Mouse (Mus musculus): ENCODE results near the gene Nme3. TPM values are rescaled to one million over a fixed set of nuclear protein-coding genes. Genes with fewer than 3 reads are reported as not detected.
A peak's percentile ranks its signal among the peaks of the same experiment; 100 is the strongest.
"Not testable (repeated sequence)": the region's sequence is repeated elsewhere in the genome, so short reads cannot be mapped to it uniquely, and the experiment has no call there.

Gene Nme3
- total RNA-seq, 4 experiments from 2014 or later = 29.0 to 31.4 (median 29.5) TPM

DNA sequence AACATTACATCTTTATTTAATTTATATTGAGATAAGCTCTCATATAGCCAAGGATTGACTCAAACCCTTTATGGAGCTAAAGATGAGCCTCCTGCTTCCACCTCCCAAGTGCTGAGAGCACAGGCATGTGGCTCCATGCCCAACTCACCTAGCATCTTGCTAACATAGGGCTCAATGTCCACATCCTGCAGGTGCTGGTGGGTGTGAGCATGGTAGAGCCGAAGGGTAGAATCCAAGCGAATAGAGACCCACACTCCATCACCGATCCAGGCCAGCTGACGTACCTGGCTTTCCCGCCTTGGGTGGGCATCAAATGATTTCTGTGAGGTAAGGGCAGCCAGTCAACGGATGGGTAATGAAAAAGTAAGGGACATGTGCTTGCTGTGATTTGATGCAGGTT lies 3.7 kb downstream of the Nme3 start:
- DNase-seq (ENCODE audit: low spot score) = no peak

DNA sequence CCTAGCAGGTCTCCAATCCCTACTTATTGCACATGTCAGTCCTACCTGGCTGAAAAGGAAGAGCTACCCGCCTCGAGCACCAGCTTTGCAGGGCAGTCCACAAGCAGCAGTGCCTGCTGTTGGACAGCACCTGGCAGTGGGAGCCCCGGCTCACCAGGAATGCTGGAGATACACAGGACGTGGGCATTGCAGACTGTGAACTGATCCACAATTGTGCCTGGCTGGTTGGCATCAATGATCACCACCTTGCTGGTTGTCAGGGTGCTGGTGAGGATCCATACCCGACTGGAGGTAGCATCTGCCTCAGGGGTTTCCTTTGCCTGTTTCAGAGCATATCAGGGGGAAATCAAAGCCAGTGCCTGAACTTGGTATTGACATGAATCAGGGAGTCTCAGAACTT lies 5.8 kb downstream of the Nme3 start:
- DNase-seq (ENCODE audit: low spot score) = no peak

DNA sequence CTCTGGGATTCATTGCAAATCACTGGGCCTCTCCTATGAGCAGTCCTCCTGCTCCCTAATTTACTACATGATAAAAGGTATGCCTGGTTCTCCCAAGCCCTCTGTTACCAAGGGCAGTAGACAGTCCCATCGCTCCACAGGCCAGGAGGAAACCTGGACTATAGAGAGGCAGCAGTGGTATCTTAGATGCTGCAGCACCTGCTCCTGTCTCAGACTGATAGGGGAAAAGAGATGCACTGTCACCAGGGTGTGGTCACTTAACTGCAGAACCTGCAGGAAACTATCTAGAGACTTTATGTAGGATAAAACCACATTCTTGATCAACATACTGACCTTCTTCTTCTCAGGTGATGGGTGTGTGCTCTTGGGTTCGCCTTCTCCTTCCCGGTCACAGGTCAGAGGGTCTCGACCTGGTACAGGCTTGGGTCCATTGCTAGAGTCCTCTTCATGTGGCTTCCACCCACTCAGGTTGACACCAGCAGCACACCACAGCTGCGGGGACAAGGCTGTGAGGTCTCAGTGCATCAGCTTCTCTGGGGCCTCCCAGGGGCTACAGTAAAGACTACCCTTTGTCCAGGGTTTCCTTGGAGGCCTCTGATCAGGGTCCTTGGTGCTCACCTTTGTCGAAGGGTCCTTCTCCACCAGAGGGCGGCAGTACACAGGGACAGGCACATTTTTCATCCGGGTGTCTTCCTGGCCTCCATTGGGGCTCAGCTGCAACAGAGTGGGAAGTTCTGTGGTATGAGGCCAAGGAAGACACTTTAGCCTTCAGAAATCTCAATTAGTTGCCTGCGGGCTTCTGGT lies 6.6 kb downstream of the Nme3 start:
- DNase-seq (ENCODE audit: low spot score) = no peak

DNA sequence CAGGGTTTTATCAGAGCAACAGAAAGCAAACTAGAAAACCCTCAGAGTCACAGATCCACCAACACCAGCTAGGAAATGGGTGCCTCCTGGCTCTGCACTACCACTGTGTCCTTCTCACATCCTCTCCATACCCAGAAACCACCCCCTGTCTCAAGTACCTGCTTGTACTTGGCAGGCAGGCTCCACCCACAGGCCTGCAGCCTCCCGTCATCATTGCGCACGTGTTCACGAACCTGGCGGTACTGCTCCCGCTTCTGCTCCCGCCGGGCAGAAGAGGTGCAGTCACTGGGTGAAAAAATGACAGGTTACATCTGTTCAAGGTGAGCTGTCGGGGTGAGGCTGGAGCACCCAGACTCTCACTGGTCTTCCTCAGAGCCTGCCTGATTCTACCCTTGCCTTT lies 7.5 kb downstream of the Nme3 start:
- DNase-seq (ENCODE audit: low spot score) = no peak

DNA sequence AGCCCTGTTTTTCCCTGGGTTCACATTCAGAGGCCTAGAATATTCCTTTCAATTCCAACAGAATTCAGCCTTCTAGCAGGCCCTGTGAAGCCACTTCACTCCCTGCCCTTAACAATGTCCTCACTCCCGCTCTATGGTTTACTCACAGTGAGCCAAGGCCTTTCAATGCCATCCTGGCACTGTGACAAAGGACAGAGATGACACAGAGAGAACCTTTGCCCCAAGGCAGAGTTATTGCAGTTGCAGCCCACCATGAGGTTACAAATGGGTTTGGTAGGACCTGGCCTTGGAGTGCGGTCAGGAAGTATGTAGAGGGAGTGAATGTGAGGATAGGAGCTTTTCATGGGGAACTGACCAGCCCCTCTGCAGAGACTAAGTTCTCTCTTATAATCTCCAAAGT lies 11.3 kb downstream of the Nme3 start:
- no peak for DNase-seq (ENCODE audit: low spot score)

DNA sequence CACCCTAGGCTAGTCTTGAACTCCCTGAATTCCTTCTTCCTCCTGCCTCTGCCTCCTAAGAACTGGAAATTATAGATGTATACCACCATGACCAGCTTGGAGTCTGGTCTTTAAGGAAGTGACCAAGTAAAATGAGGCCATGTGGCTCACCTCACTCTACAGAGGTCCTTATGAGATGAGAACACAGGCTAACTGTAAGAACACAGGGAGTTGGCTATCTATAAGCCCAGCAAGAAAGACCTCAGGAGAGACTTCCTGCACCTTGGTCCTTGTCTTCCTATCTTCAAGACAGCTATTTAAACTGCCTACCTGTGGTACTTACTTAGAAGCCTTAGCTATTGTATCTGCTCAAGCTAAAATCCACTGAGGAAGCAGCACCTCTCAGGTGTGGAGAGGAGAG lies 17.7 kb downstream of the Nme3 start:
- no peak for DNase-seq (ENCODE audit: low spot score)

DNA sequence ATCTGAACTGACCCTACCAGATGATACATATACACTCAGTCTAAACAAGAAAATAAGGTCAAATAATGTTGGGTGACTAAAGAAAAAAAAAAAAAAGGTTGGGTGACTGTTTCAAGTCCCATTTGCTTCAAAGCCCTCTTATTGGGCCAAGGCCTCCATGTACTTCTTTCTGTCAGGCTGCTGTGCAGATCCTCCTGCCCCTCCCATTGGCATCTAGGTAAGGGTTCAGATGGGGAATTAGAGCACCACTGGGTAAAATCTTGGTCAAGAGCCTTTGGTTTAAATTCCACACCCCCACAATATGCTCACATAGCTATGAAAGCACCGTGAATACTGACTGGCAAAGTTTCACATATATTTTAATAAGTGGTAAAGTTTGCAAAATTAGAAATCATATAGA lies 26.9 kb downstream of the Nme3 start:
- DNase-seq (ENCODE audit: low spot score) = no peak

DNA sequence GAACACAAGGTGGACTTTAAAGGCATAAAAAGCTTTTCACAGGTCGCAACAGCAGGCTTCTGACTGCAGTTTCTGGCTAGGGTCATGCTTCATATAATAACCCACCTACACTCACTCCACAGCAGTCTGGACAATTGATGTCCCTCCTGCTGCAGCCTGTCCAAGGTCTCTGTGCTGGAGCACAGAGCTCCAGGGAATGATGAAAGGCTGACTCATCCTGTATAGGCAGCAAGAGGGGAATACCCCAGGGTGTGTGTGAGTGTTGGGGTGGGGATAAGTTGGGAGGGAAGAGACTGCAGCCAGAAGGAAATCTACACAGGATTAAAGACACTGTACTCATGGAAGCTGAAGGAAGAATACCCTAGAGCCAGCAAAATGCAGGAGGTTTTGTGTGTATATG lies 33.2 kb downstream of the Nme3 start:
- DNase-seq (ENCODE audit: low spot score) = no peak

DNA sequence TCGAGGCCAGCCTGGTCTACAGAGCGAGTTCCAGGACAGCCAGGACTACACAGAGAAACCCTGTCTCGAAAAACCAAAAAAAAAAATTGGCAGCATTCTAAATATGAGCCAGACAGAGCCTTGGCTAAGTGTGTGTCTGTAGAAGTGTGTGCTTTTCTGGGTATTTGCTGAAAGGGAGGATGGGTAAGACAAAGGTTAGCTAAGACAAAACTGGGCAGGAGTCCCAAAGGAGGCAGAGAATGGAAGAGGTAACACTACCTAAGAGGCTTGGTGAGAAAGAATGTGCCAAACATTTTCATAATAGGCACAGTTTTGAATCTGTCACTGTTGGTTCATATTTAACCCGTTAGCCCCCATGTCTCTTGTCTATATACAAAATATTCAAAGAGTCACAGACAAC lies 36.1 kb downstream of the Nme3 start:
- DNase-seq (ENCODE audit: low spot score) = no peak

DNA sequence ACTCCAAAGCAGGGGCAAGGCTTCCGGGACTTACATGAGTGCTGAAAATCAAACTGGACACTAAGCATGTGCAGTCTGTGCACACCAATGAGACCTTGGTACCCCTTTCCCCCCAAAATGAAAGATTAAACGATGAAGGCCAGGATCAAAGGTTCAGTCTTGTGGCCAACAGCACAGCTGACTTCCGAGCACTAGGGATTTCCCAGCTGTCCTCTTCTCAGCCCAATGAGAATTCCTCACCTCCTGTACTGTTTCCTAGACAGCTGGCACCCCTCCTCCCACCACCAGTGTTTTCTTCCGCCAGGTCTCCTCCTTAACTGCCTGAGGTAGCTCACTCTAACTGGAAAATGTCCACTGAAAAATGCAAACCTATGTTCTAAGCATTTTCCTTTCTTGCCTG lies 36.9 kb downstream of the Nme3 start:
- DNase-seq (ENCODE audit: low spot score) = no peak

DNA sequence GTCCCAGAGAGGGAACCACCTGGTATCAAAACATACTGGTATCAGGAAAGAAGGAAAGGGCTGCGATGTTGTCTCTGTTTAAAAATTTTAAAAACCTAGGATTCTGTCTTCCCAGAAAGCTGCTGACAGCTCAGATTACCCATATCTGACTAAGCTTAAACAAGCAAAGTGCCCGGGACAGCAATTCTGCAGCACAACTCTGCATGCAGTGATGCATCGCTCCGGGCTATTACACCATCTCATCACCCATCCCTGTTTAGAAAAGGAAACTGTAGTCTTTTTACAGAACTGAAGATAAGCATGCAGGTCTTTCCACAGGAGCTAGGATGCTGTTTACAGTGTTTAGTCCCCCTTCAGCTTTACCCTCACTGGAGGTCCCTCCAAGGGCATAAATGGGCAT lies 38.6 kb downstream of the Nme3 start:
- no peak for DNase-seq (ENCODE audit: low spot score)

DNA sequence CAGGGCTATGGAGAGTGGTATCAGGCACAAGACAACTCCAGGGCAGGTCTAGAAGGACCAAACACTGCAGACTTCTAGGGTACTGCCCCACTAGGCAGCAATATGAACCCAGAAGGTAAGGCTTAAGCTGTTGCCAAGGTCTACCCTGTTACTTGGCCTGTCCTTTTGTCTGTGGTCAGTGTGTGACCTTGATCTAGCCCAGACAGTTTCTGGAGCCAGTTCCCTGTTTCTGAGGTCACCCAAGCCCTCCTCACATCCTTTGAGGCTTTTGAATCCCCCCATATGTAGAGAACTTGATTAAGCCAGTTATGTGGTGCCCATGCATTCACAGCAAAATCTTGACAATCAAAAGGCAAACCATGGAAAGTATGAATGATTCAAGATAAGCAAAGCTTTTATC lies 39.4 kb downstream of the Nme3 start:
- no peak for DNase-seq (ENCODE audit: low spot score)

DNA sequence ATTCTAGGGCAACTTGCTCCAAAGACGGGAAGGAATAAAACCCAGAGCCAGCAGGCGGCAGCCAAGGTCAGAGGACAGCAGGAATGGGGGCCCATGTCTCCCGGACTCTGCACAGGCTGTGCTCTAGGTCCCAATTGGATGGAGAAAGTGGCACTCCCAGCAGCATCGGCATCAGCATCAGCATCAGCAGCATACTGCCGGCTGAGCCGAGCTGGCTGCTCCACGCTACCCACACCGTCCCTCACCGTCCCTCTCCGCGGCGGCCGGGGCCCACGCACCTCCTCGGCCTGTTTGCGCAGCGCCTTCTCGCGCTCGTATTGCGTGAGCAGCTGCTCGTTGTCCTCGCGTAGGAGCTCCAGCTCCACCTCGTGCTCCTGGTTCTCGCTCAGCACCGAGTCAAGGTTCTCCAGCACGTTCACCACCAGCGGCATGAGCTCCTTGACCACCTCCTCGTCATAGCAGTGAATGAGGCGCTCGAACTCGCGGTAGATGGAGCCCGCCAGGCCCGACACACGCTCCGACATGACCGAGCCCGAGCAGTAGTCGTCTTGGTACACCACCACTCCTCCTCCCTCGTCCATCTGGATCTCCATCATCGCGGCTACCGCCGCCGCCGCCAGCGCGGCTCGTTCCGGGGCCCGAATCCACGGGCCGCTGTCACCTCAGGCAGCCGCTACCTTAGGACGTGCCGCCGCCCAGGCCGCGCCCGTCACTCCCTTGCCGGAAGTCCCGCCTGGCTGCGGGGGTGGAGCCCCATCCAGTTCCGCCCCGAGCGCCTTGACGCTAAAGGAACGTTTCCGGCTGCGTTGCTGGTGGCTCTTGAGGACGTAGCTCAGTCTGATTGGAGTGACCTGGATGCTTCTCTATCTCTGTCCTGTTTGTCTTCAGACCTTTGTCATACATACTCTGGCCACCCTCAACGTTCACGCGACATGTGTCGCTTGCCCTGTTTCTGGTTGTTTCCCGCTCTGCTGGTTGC lies 40.2 kb downstream of the Nme3 start, which contains the start of gene Mapk8ip3:
Mapk8ip3 (minus strand) TSS at position 719 of the 979 bp plus-strand sequence.
- peak; percentile 95 for DNase-seq (ENCODE audit: low spot score)

DNA sequence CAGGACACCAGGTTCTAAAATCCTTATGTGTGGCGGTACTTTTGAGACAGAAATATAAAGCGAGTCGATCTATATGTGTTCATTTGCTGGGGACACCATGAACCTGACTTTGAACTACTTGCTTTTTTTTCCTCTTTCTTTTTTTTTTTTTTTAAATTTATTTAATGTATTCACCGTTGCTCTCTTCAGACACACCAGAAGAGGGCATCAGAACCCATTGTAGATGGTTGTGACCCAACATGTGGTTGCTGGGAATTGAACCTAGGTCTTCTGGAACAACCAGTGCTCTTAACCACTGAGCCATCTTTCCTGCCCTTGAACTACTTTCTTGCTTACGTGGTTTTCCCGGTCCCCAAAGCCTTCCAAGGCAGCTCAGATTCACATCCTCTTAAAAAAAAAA lies 41.0 kb downstream of the Nme3 start:
- no peak for DNase-seq (ENCODE audit: low spot score)

DNA sequence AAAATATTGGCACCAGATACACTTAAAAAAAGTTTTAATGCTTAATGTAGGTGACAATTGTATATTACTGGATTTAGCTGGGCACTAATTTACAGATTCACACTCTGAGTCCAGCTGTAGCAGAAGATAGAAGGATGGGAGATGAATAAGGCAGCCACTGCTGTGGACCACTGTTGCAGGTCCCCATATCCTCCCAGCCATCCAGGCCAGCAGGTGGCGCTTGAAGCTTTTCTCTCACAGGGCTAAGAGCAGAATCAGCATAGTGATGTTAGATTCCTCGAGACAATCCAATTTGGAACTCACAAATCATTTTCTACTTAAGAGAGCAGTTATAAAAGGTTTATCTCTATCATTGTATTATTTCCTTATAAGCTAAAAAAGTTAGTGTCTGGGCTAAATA lies 46.2 kb downstream of the Nme3 start:
- peak; percentile 45 for DNase-seq (ENCODE audit: low spot score)

DNA sequence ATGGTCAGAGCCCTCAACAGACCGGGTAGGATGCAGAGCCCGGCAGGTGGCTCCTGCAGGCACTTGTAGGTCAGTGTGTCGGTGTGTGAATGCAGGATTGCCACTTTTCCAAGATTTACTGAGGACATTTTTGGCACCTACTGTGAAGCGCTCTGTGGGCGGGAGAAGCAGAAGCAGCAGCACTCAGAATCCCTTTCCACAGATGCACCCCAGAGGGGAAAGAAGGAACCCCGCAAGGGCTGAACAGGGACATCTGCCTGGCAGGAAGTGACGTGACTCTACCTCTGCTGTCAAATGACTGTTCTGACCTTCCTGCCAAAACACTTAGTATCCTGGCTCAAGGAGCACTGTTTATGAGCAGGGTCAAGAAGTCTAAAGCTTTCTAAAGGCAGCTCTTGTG lies 46.7 kb downstream of the Nme3 start:
- DNase-seq (ENCODE audit: low spot score) = no peak

DNA sequence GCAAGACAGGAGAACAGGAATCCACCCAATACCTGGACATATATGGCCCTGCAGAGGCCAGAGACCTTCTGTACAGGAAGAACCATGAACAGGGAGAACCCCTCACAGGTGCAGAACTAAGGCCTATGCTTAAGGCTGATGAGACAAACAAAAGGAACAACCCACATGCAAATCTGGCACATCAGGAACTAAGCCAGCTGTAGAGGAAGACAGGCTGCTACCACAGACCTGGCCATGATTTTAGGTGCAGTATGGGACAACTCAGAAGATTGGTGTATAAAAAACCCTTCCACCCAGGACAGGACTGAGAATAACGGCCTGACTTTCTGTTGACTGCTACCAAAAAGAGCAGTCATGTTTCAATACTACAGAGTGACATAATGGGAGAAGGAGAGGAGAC lies 47.3 kb downstream of the Nme3 start:
- not testable (repeated sequence) for DNase-seq (ENCODE audit: low spot score)

Other genes with a start within 250 kb of the Nme3 start
- 100 to 1,000 TPM in 2 of 4 experiments, 10 to 100 TPM in 2; 87.7 to 110 (median 101) TPM for gene Slc9a3r2, start 246.2 kb upstream of the Nme3 start, total RNA-seq (2022)
- not detected for gene Npw, start 238.0 kb upstream of the Nme3 start, total RNA-seq (2022)
- gene Zfp598, start 226.8 kb upstream of the Nme3 start, total RNA-seq (2022) = 10 to 100 TPM; 14.3 to 17.0 (median 15.9) TPM
- gene Syngr3, start 206.5 kb upstream of the Nme3 start, total RNA-seq (2022) = under 1 TPM in 2 of 4 experiments, not detected in 2; 0.14 to 0.24 TPM
- gene Gfer, start 200.3 kb upstream of the Nme3 start, total RNA-seq (2022) = 10 to 100 TPM; 20.0 to 22.2 (median 21.1) TPM
- gene Noxo1, start 200.3 kb upstream of the Nme3 start, total RNA-seq (2022) = under 1 TPM; 0.49 to 0.84 (median 0.58) TPM
- gene Tbl3, start 188.8 kb upstream of the Nme3 start, total RNA-seq (2022) = 10 to 100 TPM; 14.4 to 21.6 (median 17.3) TPM
- gene Rnf151, start 178.4 kb upstream of the Nme3 start, total RNA-seq (2022) = under 1 TPM in 1 of 4 experiments, not detected in 3; 0.23 TPM
- gene Rps2, start 178.4 kb upstream of the Nme3 start, total RNA-seq (2022) = 100 to 1,000 TPM; 631 to 768 (median 679) TPM
- gene Ndufb10, start 172.0 kb upstream of the Nme3 start, total RNA-seq (2022) = 1,000 to 10,000 TPM in 1 of 4 experiments, 100 to 1,000 TPM in 3; 975 to 1,073 (median 990) TPM
- gene Rpl3l, start 168.7 kb upstream of the Nme3 start, total RNA-seq (2022) = 100 to 1,000 TPM; 389 to 453 (median 417) TPM
- gene Msrb1, start 159.9 kb upstream of the Nme3 start, total RNA-seq (2022) = 100 to 1,000 TPM; 172 to 208 (median 186) TPM
- not detected for gene Hs3st6, start 143.5 kb upstream of the Nme3 start, total RNA-seq (2022)
- gene Meiob, start 92.2 kb upstream of the Nme3 start, total RNA-seq (2022) = under 1 TPM in 1 of 4 experiments, not detected in 3; 0.19 TPM
- gene Hagh, start 56.4 kb upstream of the Nme3 start, total RNA-seq (2022) = 10 to 100 TPM; 78.0 to 97.5 (median 87.2) TPM
- gene Fahd1, start 46.1 kb upstream of the Nme3 start, total RNA-seq (2022) = 10 to 100 TPM; 85.1 to 94.4 (median 88.7) TPM
- gene Igfals, start 30.5 kb upstream of the Nme3 start, total RNA-seq (2022) = 10 to 100 TPM in 2 of 4 experiments, 1 to 10 TPM in 2; 7.8 to 14.5 (median 11.1) TPM
- gene Nubp2, start 10.2 kb upstream of the Nme3 start, total RNA-seq (2022) = 10 to 100 TPM; 17.2 to 20.1 (median 19.2) TPM
- gene Spsb3, start 9.9 kb upstream of the Nme3 start, total RNA-seq (2022) = 10 to 100 TPM; 25.8 to 29.3 (median 27.7) TPM
- gene Eme2, start 1.4 kb upstream of the Nme3 start, total RNA-seq (2022) = 10 to 100 TPM; 19.4 to 23.5 (median 21.1) TPM
- 100 to 1,000 TPM in 2 of 4 experiments, 10 to 100 TPM in 2; 88.8 to 125 (median 109) TPM for gene Mrps34, start 1.4 kb upstream of the Nme3 start, total RNA-seq (2022)
- 10 to 100 TPM; 55.0 to 69.0 (median 62.5) TPM for gene Mapk8ip3, start 40.5 kb downstream of the Nme3 start, total RNA-seq (2022)
- 10 to 100 TPM in 2 of 4 experiments, 1 to 10 TPM in 2; 6.4 to 12.8 (median 9.6) TPM for gene Jpt2, start 64.2 kb downstream of the Nme3 start, total RNA-seq (2022)
- 10 to 100 TPM in 1 of 4 experiments, 1 to 10 TPM in 3; 9.4 to 11.3 (median 9.6) TPM for gene Cramp1l, start 119.3 kb downstream of the Nme3 start, total RNA-seq (2022)
- gene Ift140, start 119.6 kb downstream of the Nme3 start, total RNA-seq (2022) = 1 to 10 TPM; 3.5 to 6.3 (median 4.5) TPM
- 10 to 100 TPM; 29.7 to 45.6 (median 39.3) TPM for gene Tmem204, start 187.1 kb downstream of the Nme3 start, total RNA-seq (2022)
- gene Telo2, start 219.5 kb downstream of the Nme3 start, total RNA-seq (2022) = 10 to 100 TPM; 10.8 to 15.7 (median 13.5) TPM
- 1 to 10 TPM; 3.4 to 7.7 (median 4.5) TPM for gene Ptx4, start 224.3 kb downstream of the Nme3 start, total RNA-seq (2022)
- gene Clcn7, start 236.9 kb downstream of the Nme3 start, total RNA-seq (2022) = 10 to 100 TPM; 25.7 to 28.2 (median 27.1) TPM

Data from heart, adult 8-10 months (tissue).